Mouse (Mus musculus) gastrocnemius, adult 18-20 months (tissue): ENCODE results near the gene Glcci1. TPM values are rescaled to one million over a fixed set of nuclear protein-coding genes. Genes with fewer than 3 reads are reported as not detected.

Experiments used
- DNase-seq: peaks from one replicate; pipeline ENCODE4 v3.0.0; 2021; ENCODE audit warnings: low spot score
- long read RNA-seq, 2 experiments: library from polyadenylated mRNA; stranded (forward); transcript quantifications; one replicate each; pipeline ENCODE4 v2.0.0; 2021
- total RNA-seq, 2 experiments: library from RNA; stranded (reverse); gene quantifications; 2 replicates each; pipeline ENCODE4 v1.2.3; 2021

The Glcci1 gene
- total RNA-seq: 1 to 10 TPM; 4.4 to 4.8 TPM
- long read RNA-seq, experiment 1, partial matches to known transcripts: 0 of 1 reads
- long read RNA-seq, experiment 1, other reads (novel, unspliced or antisense): 1 of 1 reads
- long read RNA-seq, experiment 2, full-length matches to known transcripts: 1 of 2 reads
- long read RNA-seq, experiment 2, partial matches to known transcripts: 0 of 2 reads
- long read RNA-seq, experiment 2, other reads (novel, unspliced or antisense): 1 of 2 reads

DNA sequence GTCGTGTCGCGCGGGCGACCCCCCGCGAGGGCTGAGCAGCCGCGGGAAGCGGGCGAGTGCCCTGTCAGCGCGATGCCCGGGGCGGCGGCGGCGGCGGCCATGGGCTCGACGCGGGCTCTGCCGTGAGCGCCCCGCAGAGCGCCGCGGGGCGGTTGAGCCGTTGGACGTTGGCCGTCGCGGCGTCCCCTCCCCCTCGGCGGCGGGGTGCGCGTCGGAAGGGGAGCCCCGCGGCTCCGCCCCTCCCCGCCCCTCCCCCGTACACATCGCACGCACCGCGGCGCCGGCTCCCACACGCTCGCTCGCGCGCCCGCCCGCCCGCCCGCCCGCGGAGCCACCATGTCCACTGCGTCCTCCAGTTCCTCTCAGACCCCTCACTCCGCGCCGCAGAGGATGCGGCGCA, at the start of gene Glcci1:
Gene Glcci1, plus strand, starts transcription at position 50 of the 400 bp plus-strand sequence.
- peak; percentile 58 for DNase-seq

DNA sequence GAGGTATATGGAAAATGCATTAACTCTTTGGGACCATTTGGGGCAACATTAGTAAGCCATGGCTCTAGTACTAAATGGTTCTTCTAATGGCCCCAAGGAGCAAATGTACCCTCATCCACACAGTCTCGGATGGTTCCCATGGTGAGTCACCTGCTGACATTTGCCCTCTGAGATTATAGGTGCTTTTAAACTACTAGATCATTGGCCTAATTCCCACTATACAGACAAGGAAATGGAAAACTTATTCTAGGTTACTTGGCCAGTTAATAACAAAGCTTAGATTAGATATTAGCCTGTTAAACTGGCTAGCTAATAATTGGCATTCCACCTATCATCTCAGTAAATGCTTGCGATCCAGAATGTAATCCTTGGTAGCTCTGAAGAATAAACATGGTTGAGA, 47.0 kb upstream of the Glcci1 start:
- no peak for DNase-seq

DNA sequence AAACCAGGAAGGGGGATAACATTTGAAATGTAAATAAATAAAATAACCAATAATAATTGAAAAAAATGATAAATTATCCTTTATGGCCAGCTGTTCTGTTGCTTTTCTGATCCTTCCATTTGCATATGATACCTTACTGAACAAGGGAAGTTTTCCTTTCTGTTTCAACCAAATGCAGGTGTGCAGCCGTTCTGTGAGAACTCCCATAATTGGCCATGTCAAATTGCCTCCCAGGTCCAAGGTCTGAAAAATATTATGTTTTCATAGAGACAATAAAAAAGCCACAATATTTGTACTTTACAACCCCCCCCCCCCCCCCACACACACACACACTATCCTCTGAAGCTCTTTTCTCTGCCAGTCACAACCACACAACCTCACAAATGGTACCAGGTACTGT, 44.0 kb upstream of the Glcci1 start:
- DNase-seq: no peak

DNA sequence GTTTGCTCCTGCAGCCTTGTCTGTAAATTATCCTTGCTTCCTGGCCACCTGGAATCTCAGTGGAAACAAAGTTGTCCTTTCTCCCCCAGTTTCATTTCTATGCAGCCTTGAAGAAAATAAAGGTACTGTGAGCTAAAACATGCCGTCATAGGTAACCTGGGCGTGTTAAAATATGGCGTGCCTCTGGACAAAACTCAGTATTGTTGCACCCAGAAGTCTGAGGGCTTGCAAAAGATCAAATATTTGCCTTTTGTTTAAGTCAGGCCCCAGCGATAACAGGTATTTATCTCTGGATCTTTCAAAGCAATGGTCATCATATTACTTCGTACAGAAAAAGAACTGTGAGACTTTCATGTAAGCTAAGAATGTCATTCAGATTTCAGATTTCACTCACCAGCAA, 43.4 kb upstream of the Glcci1 start:
- no peak for DNase-seq

DNA sequence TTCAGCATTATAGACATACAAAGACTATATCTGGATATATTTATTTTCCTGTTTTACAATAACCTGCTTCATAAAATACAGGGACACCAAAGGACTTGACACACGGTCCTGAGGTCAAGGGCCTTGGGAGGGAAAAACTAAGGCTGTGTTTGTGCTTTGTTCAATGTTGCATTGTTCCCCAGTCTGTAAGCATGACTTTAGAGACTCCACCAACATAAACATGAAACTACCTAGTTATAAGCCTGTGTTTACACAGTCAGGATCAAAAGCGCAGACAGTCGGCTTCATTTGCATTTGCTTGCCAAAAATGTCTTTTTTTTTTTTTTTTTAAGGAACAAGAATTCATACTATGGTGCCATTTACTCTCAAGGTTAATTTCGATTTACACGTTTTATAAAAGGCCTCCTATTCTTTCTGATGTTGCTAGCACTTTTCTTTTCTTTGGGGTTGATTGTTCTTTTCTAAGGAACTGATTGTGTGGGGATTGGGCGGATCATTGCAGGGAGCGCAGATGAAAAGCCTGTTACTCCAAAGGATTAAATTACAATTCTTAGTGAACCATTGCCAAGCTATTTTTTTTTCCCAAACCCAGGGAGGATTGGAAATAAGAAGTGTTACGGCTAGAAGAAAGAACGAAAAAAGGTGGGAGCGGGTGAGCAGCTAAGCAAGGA, 41.6 kb upstream of the Glcci1 start:
- DNase-seq: no peak

DNA sequence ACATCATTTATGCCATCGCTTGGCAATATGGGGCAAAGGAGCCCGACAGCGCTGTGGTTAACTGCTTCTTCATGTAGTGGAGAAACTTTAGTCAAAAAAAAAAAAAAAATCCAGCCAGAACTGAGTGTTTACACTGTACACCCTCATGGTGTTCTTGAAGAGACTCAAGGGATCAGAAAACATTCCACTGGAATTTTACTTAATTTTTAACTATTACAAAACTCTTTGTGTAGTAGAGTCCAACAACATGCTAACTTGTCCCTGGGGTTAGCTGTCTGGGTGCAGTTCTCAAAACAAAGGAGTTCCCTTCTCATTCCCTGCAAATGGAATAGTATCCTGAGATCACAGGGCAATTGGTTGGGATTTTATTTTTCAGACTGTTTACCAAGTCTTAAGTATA, 39.5 kb upstream of the Glcci1 start:
- peak; percentile 19 for DNase-seq

DNA sequence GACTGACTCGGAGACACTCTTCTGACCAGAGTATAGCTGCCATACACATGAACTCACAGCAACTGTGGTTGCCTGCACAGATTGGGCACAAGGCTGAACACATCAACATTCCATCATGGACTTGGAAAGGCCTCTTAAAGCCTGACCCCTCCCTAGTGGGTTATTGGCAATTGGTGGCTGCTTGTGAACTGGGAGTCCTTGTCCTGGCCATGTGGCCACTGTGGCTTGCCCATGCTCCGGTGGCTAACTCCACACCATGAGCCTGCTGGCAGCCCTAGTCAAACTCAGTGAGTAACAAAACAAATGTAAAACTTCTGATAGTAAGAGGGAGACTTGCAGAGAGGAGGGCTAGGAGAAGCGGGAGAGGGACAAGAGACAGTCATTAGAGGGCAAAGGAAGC, 37.3 kb upstream of the Glcci1 start:
- DNase-seq: no peak

DNA sequence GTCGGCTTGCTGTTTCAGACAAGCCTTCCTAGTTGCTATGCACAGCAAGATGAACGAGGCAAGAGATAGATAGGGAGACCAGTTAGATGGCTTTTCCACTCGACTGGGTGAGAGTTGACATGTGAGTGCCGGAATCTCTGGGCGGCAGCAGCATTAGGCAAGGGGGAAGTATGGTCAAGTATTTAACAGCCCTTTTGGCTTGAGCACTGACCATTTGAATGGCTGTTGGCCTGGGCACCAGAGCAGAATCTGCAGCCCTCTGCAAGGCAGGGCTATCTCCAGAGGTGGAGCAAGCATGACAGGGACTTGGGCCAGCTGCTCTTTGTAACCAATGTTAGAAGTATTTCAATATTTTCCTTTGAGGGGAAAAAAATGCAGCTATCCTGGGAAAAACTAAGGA, 36.5 kb upstream of the Glcci1 start:
- peak; percentile 39 for DNase-seq

DNA sequence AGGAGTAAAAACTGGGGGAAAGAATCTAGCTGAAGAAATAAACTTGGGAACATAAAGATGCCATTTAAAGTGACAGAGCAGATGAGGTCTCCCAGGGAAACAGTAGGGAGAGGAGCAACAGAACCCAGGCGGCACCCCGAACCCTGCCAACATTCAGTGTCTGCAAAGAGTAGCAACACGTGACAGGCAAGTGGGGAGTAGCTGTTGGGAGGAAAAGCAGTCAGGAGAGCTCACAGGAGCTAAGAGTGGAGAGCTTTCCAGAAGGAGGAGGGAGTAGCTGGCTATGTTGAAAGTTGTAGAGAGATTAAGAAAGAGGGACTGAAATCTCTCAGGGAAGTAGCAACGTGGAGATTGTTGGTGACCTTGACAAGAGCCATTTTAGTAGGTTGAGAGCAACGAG, 35.9 kb upstream of the Glcci1 start:
- DNase-seq: peak; percentile 11

DNA sequence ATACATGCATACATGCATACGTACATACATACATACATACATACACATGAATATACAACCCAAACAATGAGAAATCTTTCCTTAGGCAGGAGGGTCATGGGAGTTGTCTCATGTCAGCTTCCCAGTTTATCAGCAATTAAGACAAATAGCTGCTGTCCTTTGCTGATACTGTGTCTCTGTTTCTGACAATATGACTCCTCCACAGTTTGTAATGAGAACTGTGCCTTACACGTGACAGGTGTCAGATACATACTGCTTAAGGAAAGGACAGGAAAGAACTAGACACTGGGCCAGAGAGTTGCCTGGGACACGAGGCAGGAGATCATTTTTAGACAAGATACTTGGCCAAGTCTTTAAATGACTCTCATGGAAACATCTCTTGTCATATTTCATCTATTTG, 35.1 kb upstream of the Glcci1 start:
- no peak for DNase-seq

DNA sequence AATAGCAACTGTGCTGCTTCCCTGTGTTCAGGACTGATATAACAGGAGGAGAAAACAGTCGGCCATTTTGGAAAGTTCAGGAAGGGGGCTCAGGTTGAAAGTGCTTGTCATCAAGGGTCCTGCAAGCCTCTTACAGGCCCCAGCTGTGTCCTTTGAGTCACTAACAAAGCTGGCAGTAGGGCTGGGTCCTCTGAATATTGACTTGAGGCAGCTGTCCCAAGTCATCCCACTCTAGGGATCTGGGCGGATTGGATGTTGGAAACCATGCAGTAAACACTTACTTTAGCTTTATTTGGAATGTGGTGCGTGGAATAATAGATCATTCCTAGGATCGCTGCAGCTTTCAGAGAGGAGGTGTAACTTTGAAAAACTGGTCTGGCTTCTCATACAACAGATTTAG, 34.6 kb upstream of the Glcci1 start:
- no peak for DNase-seq

DNA sequence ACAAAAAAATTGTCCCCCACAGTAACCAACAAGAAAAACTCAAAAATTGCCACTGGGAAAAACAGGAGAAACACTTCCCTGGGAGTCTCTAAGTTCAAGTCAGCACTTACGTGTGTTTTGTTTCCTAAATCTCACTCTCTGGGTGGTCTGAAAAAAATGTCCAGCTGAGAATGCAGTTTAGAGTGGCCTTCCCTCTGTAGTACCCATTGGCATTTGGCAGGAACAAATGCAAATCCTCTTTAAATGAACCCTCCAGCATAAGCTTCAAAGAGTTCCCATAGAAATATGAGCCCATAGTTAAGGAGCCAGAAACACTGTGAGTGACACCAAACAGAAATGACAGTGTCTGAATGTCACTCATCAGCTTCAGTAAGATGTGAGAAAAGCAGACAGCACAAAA, 30.2 kb upstream of the Glcci1 start:
- no peak for DNase-seq

DNA sequence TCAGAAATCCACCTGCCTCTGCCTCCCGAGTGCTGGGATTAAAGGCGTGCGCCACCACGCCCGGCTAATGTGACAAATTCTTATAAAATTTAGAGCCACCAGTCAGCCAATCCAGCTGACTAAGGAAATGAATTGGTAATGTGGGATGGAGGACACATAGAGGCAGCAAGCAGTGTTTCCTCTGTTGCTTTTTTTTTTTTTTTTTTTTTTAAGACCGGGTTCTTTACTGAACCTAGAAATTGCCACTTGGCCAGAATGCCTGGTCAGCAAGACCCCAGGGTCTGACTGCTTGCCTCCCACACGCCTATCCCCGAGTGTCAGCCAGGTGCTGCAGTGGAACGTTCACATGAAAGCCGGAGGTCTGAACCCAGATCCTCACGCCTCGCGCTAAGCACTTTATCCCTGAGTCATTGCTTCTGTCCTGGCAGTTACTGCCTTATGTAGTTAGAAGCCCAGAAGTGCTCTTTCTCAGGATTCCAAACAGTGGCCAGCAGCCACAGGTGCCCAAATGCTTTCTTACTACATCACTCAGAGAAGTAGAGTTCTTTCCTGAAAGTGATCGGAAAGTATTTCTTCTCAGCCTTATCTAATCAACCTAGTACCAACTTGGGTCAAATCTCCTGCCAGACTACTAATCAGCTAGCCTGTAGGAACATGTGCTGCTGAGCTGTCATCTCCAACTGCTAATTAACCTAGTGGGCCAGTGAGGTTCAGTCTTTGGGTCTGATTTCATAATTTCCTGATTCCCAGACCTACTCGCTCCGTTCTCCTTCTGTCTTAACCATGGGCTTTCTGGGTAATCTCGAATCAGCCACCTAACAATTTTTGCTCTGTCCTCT, 24.7 kb upstream of the Glcci1 start:
- no peak for DNase-seq

DNA sequence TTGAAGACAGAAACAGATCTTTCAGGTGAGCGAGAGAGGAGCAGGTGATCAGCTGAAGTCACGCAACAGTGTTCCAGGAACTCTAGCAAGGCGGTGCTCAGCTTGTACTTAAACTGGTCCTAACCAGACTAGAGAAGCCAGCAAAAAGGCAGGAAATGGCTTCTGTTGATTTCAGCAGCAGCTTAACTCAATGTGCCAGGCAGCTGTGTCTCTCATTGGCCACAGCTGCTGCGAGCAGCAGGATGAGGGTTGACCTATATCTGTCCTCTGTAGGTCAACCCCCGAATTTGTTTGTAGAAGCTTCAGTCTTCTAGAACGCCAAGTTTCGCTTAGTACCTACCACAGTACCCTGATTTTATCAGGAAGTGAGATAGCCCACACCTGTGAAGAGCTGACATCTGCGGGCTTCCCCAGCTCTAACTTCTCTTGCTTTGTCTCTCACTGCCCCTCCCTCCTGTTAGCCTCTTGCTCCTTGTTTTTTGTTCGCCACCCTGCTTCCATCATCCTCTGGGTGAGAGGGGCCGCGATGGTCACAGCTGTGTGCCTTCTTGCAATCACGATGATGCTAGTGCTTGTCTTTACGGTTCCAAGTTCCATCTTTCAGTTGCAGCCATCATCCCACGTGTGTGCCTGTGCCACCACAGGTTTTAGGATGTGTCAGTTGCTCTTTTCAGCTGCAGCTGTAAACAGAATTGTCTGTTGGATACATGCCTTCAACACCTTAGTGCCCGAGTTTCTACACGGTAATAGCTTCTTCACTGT, 23.8 kb upstream of the Glcci1 start:
- no peak for DNase-seq

DNA sequence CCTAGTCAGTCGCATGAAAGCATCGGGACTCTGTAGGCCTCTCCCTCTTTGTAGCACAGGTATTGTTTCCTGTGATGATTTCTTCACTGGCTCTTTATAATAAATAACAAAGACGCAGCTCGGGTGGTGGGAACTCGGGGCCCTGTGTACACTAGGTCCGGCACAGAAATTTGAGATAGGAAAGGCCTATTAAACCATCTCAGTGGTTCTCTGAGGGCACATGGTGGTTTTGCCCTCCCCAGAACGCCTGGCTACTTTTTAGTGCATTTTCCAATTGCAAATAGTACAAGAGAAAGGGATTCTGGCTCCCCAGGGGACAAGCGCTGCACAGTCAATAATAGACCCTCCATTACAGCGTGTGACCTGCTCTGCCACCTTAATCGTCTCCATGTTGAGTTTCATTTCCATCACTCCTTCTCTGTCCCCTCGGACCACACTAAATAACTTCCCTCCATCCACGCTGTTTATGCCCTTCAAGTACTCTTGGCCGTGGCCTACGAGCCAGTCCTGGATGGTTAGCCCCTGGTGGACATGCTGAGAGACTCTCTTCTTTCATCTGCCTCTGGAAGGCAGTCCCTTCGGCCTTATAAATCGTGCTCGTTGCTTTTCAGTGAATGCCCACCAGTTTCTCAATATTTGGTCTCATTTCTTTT, 22.9 kb upstream of the Glcci1 start:
- no peak for DNase-seq

DNA sequence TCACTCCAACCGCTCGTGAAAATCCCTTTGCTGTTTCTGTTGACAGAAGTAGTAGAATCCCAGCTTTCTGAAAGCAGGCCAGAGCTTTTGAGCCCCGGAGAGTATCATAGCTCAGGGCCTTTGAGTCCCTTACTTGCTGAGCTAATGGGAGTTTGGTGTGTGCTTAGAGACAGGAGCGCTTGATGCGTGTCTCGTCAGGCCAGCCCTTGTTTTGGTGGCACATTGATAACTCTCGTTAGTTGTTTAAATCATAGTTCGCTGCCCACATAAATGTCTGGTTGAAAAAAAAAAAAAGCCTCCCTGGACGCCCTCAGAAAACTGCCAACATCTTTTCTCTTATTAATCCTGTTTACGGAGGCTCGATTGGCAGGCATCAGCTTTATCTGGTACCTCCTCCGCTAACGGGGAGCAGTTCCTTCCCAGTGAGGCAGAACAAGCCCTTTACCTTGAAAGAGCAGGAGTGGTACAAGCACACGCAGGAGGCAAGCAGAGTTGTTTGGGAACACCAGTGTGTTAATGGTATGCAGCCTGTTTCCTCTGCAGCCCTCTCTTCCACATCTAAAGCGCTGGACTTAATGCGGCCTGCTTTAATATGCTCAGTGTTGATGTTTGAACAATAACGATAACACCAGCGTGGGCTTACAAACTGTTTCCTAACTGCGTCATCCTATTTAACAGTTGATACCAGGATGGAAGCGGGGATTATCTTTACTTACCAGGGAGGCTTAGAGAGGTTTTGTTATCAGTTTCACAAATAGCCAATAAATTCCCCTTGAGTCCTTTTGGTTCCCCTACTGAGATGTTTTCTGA, 22.2 kb upstream of the Glcci1 start:
- DNase-seq: no peak

DNA sequence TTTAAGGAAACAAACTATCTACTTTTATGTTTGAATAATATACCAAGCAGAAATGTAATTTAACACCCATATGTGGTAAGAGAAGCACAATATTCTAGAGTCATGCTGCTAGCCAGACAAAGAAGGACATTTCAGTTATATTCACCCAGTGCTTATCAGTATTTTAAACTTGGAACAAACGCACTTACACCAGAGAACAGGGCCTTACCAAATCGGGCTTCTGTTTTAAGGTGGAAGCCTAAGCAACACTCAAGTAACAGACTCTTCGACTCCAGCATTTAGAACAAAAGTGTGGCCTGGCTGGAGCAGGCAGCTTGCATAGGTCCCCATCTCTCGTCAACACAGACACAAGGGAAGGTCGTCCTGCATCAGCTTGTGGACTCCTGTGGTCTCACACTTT, 21.2 kb upstream of the Glcci1 start:
- DNase-seq: no peak

DNA sequence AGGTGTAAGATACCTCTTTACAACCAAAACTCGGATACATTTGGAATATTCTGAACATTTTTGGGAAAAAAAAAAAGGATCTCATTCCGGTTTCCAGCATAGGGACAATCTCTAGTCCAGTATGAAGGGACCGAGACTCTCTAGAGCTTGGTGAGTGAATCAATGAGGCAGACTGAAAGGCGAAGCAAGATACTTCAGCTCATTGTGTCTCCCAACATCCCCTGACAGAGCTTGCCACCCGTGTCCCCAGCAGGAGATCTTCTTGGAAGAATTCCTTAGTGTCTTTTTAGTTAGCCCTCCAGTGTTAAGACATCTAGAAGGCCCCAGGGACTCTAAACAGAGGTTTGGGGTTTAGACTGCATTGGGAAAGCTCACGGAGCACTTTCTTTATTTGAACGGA, 20.1 kb upstream of the Glcci1 start:
- DNase-seq: no peak

DNA sequence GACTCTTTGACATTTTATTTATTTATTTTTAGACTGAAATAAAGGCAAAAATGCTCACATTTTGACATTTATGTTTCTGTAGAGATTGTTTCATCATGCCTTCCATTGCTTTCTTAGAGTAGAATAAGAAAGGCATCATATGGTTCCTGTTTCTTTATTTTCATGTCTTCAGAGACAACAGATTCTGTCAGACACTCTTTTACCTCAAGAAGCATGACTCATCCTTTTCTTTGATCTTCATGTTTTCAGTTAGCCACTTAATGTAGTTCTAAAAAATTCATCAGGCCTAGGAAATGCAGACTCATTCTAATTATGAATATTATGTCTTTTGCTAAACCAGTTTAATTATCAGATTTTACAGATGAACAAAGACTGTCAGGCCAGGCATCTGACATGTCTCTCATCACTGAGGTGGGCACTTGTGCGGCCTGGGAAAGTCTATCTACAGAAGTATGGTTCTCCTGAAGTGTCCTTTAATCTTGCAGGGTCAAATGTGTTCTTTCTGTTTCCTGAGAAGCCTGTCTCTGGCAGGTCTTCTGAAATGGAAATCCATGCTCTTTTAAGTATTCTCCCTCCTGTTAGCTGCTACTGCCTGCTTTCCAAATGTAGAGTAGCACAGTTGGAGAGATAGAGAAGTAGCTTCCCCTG, 19.3 kb upstream of the Glcci1 start:
- no peak for DNase-seq

DNA sequence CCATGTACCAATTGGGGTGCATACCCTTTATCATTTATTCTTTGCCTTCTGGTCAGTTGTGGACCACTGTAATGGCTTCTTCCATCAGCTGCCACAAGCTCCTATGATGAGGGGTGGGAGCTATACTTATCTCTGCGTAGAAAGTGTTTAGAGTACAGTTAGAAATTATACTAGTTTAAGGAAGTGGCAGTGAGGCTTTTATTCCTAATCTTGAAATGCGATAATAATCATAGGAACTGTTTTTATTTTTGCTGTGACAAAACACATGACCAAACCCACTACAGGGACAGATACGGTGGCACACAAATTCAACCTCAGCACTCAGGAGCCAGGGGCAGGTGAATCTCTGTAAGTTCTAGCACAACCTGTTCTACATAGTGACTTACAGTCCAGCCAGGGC, 17.2 kb upstream of the Glcci1 start:
- DNase-seq: no peak
